Mouse (Mus musculus): ENCODE data around the gene Map4. TPM values are rescaled to one million over a fixed set of nuclear protein-coding genes. Genes with fewer than 3 reads are reported as not detected.

Map4 gene
- polyA plus RNA-seq, 1 experiment from 2014 or later = 33.9 TPM

DNA sequence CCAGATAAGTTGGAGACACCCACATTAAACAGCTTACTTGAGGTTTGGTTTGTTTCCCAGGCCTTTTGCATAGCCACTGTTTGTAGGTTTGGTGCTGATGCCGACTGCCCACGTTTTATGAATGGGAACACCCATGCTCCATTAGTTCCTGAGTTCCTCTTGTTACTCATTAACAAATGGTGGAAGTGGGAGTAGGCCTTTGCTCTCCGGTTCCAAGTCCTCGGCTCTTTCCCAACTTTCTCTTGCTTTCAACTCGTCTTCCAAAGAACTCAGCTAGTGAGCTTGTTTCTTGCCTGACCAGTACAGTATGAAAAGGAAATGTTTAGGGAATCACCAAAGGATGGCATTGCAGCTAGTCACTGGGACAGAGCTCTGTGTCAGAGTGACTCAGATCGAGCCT, 35.7 kb upstream of the Map4 start:
- peaks cover 3% of the 10 kb centered on the region; the same call in 1 of the 2 replicates for H3K4me1 ChIP-seq (replicated peaks; ENCODE audit: insufficient read depth, low read length)
- H3K4me3 ChIP-seq (replicated peaks; ENCODE audit: low read depth, low read length) = no peak overlapping the region
- ATAC-seq (replicated peaks; ENCODE audit: low FRiP score, low read depth) (peak; percentile 43; the same call in 1 of the 2 replicates), DNase-seq (ENCODE audit: low spot score) (peak; percentile 74)
- no peak overlapping the region for H3K9ac ChIP-seq (ENCODE audit: low read depth, low read length)
- peaks cover 21% of the 10 kb centered on the region for H3K36me3 ChIP-seq (ENCODE audit: insufficient read depth, low read length)
- no peak overlapping the region for H3K4me2 ChIP-seq (ENCODE audit: low read length)
- 38% methylated on average over 6 of the region's 6 CpGs for WGBS
- no peaks in the 10 kb centered on the region for H3K27me3 ChIP-seq (ENCODE audit: insufficient read depth, low read length)
- H3K27ac ChIP-seq = peak overlapping the region; percentile 71; the same call in 1 of the 2 replicates
- no peaks in the 10 kb centered on the region for H3K9me3 ChIP-seq (replicated peaks; ENCODE audit: low read length)
- no peak for TF ChIP-seq CTCF (IDR thresholded peaks at IDR 0.05; ENCODE audit: low read depth)

DNA sequence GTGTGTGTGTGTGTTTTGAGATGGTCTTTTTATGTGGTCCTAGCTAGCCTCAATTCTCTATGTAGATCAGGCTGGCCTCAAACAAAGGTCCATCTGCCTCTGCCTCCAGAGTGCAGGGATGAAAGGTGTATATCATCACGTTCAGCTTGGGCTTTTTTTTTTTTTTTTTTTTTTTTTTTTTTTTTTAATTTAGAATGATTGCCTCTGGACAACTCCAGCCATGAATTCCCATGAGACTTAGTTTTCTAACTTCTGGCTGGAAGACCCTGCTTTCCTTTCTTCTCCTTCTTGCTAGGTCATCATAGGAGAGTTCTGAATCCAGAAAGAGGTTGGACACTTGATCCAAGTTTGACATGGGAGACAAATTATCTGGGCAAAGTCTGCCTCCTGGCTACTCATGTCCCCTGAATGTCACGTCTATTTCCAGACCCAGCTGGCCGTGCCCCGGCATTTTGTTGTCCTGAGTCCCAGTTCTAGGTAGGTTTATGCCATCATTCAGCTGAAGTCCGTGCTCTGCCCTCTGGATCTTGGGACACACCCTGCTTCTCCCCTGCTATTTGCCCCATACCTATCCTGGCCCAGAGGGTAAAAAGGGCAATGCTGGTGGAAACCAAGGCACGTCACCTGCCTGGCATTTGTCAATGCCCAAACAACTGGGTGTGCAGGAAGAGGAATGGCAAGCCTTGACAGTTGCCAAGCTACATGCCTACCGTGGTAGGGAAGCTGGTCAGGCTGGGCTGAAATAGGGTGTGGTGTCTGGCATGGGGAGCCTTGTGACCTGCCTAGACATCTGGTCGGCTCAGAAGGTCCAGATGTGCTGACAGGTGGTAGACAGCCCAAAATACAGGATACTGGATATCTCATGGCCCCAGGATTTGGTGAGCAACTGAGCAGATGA, 34.8 kb upstream of the Map4 start:
- no peak for TF ChIP-seq CTCF (IDR thresholded peaks at IDR 0.05; ENCODE audit: low read depth)
- Histone ChIP-seq H3K36me3 (ENCODE audit: insufficient read depth, low read length) (peaks cover 12% of the 10 kb centered on the region), H3K4me3 (replicated peaks; ENCODE audit: low read depth, low read length) (no peak overlapping the region), H3K9me3 (replicated peaks; ENCODE audit: low read length) (no peaks in the 10 kb centered on the region), H3K27me3 (ENCODE audit: insufficient read depth, low read length) (no peaks in the 10 kb centered on the region), H3K27ac (peak overlapping the region; percentile 71; the same call in 1 of the 2 replicates), H3K4me2 (ENCODE audit: low read length) (no peak overlapping the region), H3K4me1 (replicated peaks; ENCODE audit: insufficient read depth, low read length) (peaks cover 3% of the 10 kb centered on the region; the same call in 1 of the 2 replicates), H3K9ac (ENCODE audit: low read depth, low read length) (no peak overlapping the region)
- DNase-seq (ENCODE audit: low spot score) (no peak), ATAC-seq (replicated peaks; ENCODE audit: low FRiP score, low read depth) (no peak)
- 76% methylated on average over 8 of the region's 8 CpGs for WGBS

DNA sequence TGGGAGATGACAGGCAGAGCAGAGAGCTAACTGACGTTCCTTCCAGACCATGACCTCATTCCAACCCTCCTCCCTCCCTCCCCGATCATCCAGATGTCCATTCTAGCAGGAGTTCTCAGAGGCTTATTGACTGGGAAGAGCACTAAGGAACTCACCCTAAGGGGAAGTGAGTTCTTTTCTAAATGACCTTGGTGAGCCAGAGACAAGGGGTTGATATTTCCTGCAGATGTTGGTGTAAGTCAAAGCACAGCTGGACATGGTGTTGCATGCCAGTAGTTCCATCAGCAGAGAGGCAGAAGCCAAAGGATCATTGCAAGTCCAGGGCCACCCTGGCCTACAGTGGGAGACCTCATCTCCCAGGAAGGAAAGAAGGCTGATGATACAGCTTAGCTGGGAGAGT, 33.2 kb upstream of the Map4 start:
- WGBS = 19% methylated on average over 2 of the region's 2 CpGs
- Histone ChIP-seq H3K4me2 (ENCODE audit: low read length) (no peak overlapping the region), H3K36me3 (ENCODE audit: insufficient read depth, low read length) (peaks cover under 1% of the 10 kb centered on the region; the same call in 1 of the 2 replicates), H3K9ac (ENCODE audit: low read depth, low read length) (no peak overlapping the region), H3K27ac (no peak overlapping the region; the same call in 1 of the 2 replicates), H3K9me3 (replicated peaks; ENCODE audit: low read length) (no peaks in the 10 kb centered on the region), H3K27me3 (ENCODE audit: insufficient read depth, low read length) (no peaks in the 10 kb centered on the region), H3K4me3 (replicated peaks; ENCODE audit: low read depth, low read length) (no peak overlapping the region), H3K4me1 (replicated peaks; ENCODE audit: insufficient read depth, low read length) (peaks cover 3% of the 10 kb centered on the region; the same call in 1 of the 2 replicates)
- DNase-seq (ENCODE audit: low spot score) (peak; percentile 35), ATAC-seq (replicated peaks; ENCODE audit: low FRiP score, low read depth) (no peak)
- TF ChIP-seq CTCF (IDR thresholded peaks at IDR 0.05; ENCODE audit: low read depth) = no peak

DNA sequence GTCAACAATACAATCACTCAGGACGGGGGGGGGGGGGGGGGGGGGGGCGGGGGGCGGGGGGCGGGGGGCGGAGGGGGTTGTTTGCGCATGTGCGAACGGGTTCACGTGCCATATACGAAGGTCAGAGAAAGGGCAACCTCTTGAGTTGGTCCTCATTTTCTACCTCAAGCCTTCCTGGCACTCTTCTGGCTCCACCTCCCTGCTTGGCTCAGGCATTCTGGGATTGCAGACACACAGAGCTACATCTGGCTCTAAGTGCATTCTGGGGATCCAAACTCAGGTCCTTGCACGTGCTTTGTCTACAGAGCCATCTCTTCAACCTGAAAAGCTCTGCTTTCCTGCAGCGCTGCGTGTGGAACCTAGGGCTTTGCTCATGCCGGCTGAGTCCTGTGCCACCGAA, 31.9 kb upstream of the Map4 start:
- no peak for ATAC-seq (replicated peaks; ENCODE audit: low FRiP score, low read depth)
- no peak overlapping the region for H3K4me2 ChIP-seq (ENCODE audit: low read length)
- no peak overlapping the region for H3K4me3 ChIP-seq (replicated peaks; ENCODE audit: low read depth, low read length)
- H3K27me3 ChIP-seq (ENCODE audit: insufficient read depth, low read length) = no peaks in the 10 kb centered on the region
- WGBS = 61% methylated on average over 10 of the region's 15 CpGs
- H3K27ac ChIP-seq = peak overlapping the region; percentile 54
- TF ChIP-seq CTCF (IDR thresholded peaks at IDR 0.05; ENCODE audit: low read depth) = no peak
- H3K36me3 ChIP-seq (ENCODE audit: insufficient read depth, low read length) = no peaks in the 10 kb centered on the region
- H3K4me1 ChIP-seq (replicated peaks; ENCODE audit: insufficient read depth, low read length) = peaks cover 3% of the 10 kb centered on the region; the same call in 1 of the 2 replicates
- DNase-seq (ENCODE audit: low spot score) = no peak
- no peak overlapping the region for H3K9ac ChIP-seq (ENCODE audit: low read depth, low read length)
- no peaks in the 10 kb centered on the region for H3K9me3 ChIP-seq (replicated peaks; ENCODE audit: low read length)

DNA sequence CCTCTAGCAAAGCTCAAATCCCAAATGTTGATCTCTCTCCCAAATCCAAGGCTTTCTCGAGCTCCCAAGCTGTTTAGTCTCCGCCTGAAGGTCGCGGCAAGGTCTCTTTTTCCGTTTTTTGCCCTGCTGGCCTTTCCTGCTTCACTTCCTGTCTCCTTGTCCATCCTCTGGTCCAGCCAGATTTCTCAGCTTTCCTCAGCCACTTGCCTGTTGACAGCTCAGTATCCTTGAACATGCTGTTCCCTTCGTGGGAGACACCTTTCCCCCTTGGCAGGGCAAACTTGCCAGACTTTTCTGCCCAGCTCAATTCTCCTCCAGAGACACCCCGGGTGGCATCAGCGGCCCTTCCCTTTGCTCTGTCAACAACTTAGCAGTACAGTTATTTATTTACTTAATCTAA, 31.5 kb upstream of the Map4 start:
- H3K27ac ChIP-seq = peak overlapping the region; percentile 54
- H3K4me3 ChIP-seq (replicated peaks; ENCODE audit: low read depth, low read length) = no peak overlapping the region
- no peaks in the 10 kb centered on the region for H3K36me3 ChIP-seq (ENCODE audit: insufficient read depth, low read length)
- ATAC-seq (replicated peaks; ENCODE audit: low FRiP score, low read depth) = no peak
- H3K4me2 ChIP-seq (ENCODE audit: low read length) = no peak overlapping the region
- no peaks in the 10 kb centered on the region for H3K9me3 ChIP-seq (replicated peaks; ENCODE audit: low read length)
- no peaks in the 10 kb centered on the region for H3K27me3 ChIP-seq (ENCODE audit: insufficient read depth, low read length)
- peak; percentile 22 for DNase-seq (ENCODE audit: low spot score)
- TF ChIP-seq CTCF (IDR thresholded peaks at IDR 0.05; ENCODE audit: low read depth) = no peak
- peaks cover 3% of the 10 kb centered on the region; the same call in 1 of the 2 replicates for H3K4me1 ChIP-seq (replicated peaks; ENCODE audit: insufficient read depth, low read length)
- H3K9ac ChIP-seq (ENCODE audit: low read depth, low read length) = no peak overlapping the region
- WGBS = 53% methylated on average over 8 of the region's 8 CpGs

DNA sequence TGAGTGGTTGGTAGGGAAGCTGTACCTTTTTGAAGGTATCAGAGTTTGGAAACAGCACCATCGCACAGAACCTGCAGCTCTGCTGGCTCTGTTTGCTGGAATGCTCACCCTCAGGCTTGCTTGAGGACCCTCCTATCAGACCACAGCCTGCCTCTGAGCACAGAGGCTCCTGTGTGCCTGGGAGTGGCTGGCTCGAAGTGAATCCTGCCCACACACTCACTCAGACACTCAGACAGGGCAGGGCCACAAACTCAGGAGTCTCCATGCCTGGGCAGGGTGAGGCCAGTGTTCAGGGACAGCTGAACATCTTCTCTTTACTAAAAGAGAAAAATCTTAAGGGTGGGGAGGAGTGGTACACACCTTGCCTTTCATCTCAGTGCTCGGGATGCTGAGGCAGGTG, 30.7 kb upstream of the Map4 start:
- ATAC-seq (replicated peaks; ENCODE audit: low FRiP score, low read depth) (no peak), DNase-seq (ENCODE audit: low spot score) (no peak)
- Histone ChIP-seq H3K4me2 (ENCODE audit: low read length) (no peak overlapping the region), H3K4me3 (replicated peaks; ENCODE audit: low read depth, low read length) (no peak overlapping the region), H3K27me3 (ENCODE audit: insufficient read depth, low read length) (no peaks in the 10 kb centered on the region), H3K4me1 (replicated peaks; ENCODE audit: insufficient read depth, low read length) (peaks cover 3% of the 10 kb centered on the region; the same call in 1 of the 2 replicates), H3K9me3 (replicated peaks; ENCODE audit: low read length) (no peaks in the 10 kb centered on the region), H3K36me3 (ENCODE audit: insufficient read depth, low read length) (no peaks in the 10 kb centered on the region), H3K9ac (ENCODE audit: low read depth, low read length) (no peak overlapping the region), H3K27ac (no peak overlapping the region)
- no peak for TF ChIP-seq CTCF (IDR thresholded peaks at IDR 0.05; ENCODE audit: low read depth)
- 82% methylated on average over 3 of the region's 3 CpGs for WGBS

All from kidney, postnatal 0 days (tissue).